In genomic region chr2:60632791-60633190, GRCm38 (mm10) we compare ENCODE assay signal across 16 mouse cellular contexts.
"Had no signal": no experiment of that assay in that cellular context is flagged by ENCODE, and none has a peak within 500 bp of the region (broad histone marks: within the 10 kb centered on the region; RNA-seq: fewer than 3 reads in every experiment).

No protein-coding gene starts in this region.

- H3K36me3 ChIP-seq: intestine, embryonic 15.5 days; limb, embryonic 12.5 days; midbrain, embryonic 12.5 days; neural tube, embryonic 15.5 days had no signal

- H3K27ac ChIP-seq: intestine, embryonic 15.5 days; limb, embryonic 12.5 days; liver, embryonic 14.5 days; macrophage; midbrain, embryonic 12.5 days; neural tube, embryonic 15.5 days had no signal

- H3K9me3 ChIP-seq: intestine, embryonic 15.5 days; limb, embryonic 12.5 days; megakaryocyte, embryonic 14.5 days; midbrain, embryonic 12.5 days; neural tube, embryonic 15.5 days had no signal

- H3K4me2 ChIP-seq: intestine, embryonic 15.5 days; limb, embryonic 12.5 days; midbrain, embryonic 12.5 days; neural tube, embryonic 15.5 days had no signal

- DNase-seq: kidney, adult 18-20 months; kidney, postnatal 25 days; layer of hippocampus, adult 9-11 months; layer of hippocampus, postnatal 36 days; liver; right cerebral cortex, adult 18-20 months; right cerebral cortex, postnatal 25 days; thymus, adult 18-20 months; thymus, postnatal 14 days had no signal

- H3K4me1 ChIP-seq: intestine, embryonic 15.5 days had no signal

- H3K4me3 ChIP-seq: intestine, embryonic 15.5 days; limb, embryonic 12.5 days; megakaryocyte, embryonic 14.5 days; midbrain, embryonic 12.5 days; neural tube, embryonic 15.5 days had no signal

- H3K27me3 ChIP-seq: intestine, embryonic 15.5 days; limb, embryonic 12.5 days; megakaryocyte, embryonic 14.5 days; neural tube, embryonic 15.5 days had no signal
